Mouse (Mus musculus) thymus, adult 2 months (tissue): ENCODE data around the gene Fam83g.

Experiments
- CTCF ChIP-seq: fragments of 200-500 bp; IDR thresholded peaks from 2 replicates; pipeline ENCODE4 v1.5.1; 2012; ENCODE audit warnings: mild to moderate bottlenecking, control low read depth, low read length, moderate library complexity, borderline replicate concordance; ENCODE audit not compliant: control insufficient read depth, poor library complexity, insufficient read depth; ENCODE audit errors: extremely low read depth
- POLR2A ChIP-seq: fragments of 200-500 bp; IDR thresholded peaks from 2 replicates; pipeline ENCODE4 v1.6.1; 2012; ENCODE audit warnings: mild to moderate bottlenecking, low read length, control low read depth, moderate library complexity; ENCODE audit not compliant: control insufficient read depth, poor library complexity, insufficient read depth; ENCODE audit errors: extremely low read depth

DNA sequence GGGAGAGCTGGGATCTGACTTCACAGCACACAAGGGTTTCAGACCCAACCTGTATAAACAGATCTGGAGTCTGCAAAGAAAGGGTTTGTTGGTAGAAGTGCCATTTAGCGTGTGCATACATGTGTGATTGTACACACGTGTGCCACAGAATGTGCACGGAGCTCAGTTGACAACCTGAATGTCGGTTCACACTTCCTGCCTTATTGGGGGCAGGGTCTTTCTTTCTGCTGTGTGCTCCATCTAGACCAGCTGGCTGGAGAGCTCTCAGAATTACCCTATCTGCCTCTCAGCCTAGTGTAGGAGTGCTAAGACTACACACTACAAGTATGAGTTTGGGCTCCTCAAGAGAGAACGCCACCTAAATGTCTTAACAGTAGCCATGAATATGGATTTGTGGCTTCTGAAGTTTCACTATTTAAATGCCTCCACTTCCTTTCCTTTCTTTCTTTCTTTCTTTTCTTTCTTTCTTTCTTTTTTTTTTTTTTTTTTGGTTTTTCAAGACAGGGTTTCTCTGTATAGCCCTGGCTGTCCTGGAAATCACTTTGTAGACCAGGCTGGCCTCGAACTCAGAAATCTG lies 44.2 kb upstream of the Fam83g start:
- TF ChIP-seq CTCF = no peak
- TF ChIP-seq POLR2A = no peak
